Mouse (Mus musculus) spleen, adult 2 months (tissue): ENCODE data around the gene Vstm2b. TPM values are rescaled to one million over a fixed set of nuclear protein-coding genes. Genes with fewer than 3 reads are reported as not detected.

Experiments
- DNase-seq, 2 experiments: peaks; one replicate each; pipeline versions ENCODE4 v3.0.0 to v3.0.0-alpha.2; 2012 to 2021; ENCODE audit warnings: low spot score in 2 of 2, low read depth in 1 of 2
- H3K27ac ChIP-seq: fragments of 200-500 bp; 2 replicates; pipeline ENCODE4 v1.5.1; 2012; ENCODE audit warnings: low read length, inconsistent platforms; ENCODE audit not compliant: insufficient read depth
- H3K27me3 ChIP-seq: fragments of 200-500 bp; 2 replicates; pipeline ENCODE4 v1.6.1; 2012; ENCODE audit warnings: mild to moderate bottlenecking, moderate library complexity, low read length, inconsistent platforms; ENCODE audit not compliant: control insufficient read depth, insufficient read depth
- H3K36me3 ChIP-seq: fragments of 200-500 bp; 2 replicates; pipeline ENCODE4 v1.6.1; 2012; ENCODE audit warnings: mild to moderate bottlenecking, low read length, inconsistent platforms; ENCODE audit not compliant: control insufficient read depth, insufficient read depth
- H3K4me1 ChIP-seq: fragments of 200-500 bp; 2 replicates; pipeline ENCODE4 v1.6.1; 2011; ENCODE audit warnings: inconsistent platforms; ENCODE audit not compliant: control insufficient read depth, insufficient read depth, insufficient read length
- H3K4me3 ChIP-seq: fragments of 200-500 bp; 2 replicates; pipeline ENCODE4 v1.5.1; 2011; ENCODE audit warnings: mild to moderate bottlenecking, inconsistent platforms; ENCODE audit not compliant: insufficient read depth, insufficient read length; ENCODE audit errors: extremely low read depth
- CTCF ChIP-seq: fragments of 200-500 bp; IDR thresholded peaks from 2 replicates; pipeline ENCODE4 v1.5.1; 2011; ENCODE audit warnings: mild to moderate bottlenecking, inconsistent platforms; ENCODE audit not compliant: insufficient read depth, insufficient read length, insufficient replicate concordance; ENCODE audit errors: extremely low read depth
- POLR2A ChIP-seq: fragments of 200-500 bp; IDR thresholded peaks from 2 replicates; pipeline ENCODE4 v1.6.1; 2011; ENCODE audit warnings: low read depth, low read length, inconsistent platforms
- WGBS: fragments of 180-500 bp; shearing (Covaris S2); methylation state at CpG from one replicate; pipeline ENCODE4 v1.1.7; 2018; 5-methylcytosine and 5-hydroxymethylcytosine counted together
- polyA plus RNA-seq: library from polyadenylated mRNA; depleted of rRNA; stranded (reverse); fragments of >200 nt; gene quantifications from 2 replicates; pipeline ENCODE4 v1.2.3, GENCODE M21; 2012; rRNA removed

Gene Vstm2b
- 0.27 and 0.30 TPM in 2 replicates for polyA plus RNA-seq

- H3K4me1 ChIP-seq, result no peaks in the 10 kb centered on the region
- H3K27me3 ChIP-seq, result peaks cover 5% of the 10 kb centered on the region
- no peak for DNase-seq
- H3K27ac ChIP-seq, result no peak within 1 kb of the TSS
- H3K4me3 ChIP-seq, result no peak within 1 kb of the TSS
- TF ChIP-seq CTCF (no peak), POLR2A (no peak)
- no peaks in the 10 kb centered on the region for H3K36me3 ChIP-seq
- WGBS, result 9% methylated on average over 28 of the region's 35 CpGs
These were observed at the start of gene Vstm2b for GRCm38 (mm10) chr7:40898096-40898710. Gene Vstm2b, plus strand, starts transcription at chr7:40898328.

DNA sequence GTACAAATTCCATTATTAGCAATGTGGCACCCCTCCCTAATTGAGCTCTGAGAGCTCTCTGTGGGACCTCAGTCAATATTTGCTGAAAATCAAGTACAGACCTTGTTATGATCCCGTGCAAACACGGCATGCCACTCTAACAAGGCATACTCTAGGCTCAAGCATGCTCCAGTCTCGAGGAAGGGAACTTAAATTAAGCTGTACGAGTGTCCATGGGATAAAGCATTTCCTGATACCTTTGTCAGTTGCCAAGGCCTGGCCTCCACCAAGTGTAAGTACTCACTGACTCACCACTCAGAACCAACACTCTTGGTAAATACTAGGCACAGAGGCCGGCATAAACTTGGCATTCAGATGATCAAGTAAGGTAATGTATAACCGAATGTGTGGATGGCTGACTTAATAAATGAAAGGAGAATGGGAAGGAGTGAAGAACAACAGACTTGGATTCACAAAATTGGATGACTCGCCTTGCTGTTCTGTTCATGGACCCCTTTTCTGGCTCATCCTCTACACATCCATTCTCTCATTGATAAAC is 42.0 kb upstream of the Vstm2b start:
- Histone ChIP-seq H3K36me3 (no peaks in the 10 kb centered on the region), H3K27ac (no peak overlapping the region), H3K4me3 (no peak overlapping the region), H3K4me1 (no peaks in the 10 kb centered on the region), H3K27me3 (no peaks in the 10 kb centered on the region)
- WGBS, result 81% methylated on average over 7 of the region's 7 CpGs
- DNase-seq, result no peak
- TF ChIP-seq CTCF (no peak), POLR2A (no peak)

DNA sequence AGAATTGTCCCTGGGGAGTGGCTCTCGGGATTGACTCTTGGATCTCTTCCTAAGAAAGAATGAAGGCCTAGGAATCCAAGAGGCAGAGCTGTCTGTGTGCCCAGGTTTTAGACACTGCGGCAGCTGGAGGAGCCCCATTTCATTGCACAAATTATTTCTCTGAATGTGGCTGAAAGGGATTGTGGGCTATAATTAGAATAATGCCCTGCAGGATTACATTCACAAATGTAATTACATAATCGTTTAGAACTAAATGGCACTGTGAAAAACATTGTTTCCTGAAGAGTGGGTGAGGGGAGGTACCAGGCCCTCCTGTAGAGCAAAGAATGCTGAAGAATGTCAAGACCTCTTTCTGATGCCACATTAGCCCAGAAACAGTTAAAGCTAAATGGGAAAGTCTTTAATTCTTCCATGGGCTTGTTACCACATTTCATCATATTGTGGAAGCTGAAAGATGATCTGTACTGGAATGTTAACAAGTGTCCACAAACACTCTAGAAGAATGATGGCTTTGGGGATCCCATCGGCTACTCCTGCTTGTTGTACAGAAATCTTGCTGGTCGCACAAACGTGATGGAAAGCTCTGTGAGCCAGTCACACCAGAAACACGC is 24.6 kb upstream of the Vstm2b start:
- Histone ChIP-seq H3K4me3 (no peak overlapping the region), H3K4me1 (no peaks in the 10 kb centered on the region), H3K27ac (no peak overlapping the region), H3K36me3 (no peaks in the 10 kb centered on the region), H3K27me3 (no peaks in the 10 kb centered on the region)
- TF ChIP-seq POLR2A (no peak), CTCF (no peak)
- 74% methylated on average over 7 of the region's 7 CpGs for WGBS
- no peak for DNase-seq

GRCm38 (mm10) chr7:40884855-40885489 is 13.2 kb upstream of the Vstm2b start:
- Histone ChIP-seq H3K4me3 (no peak overlapping the region), H3K36me3 (no peaks in the 10 kb centered on the region), H3K27ac (no peak overlapping the region), H3K27me3 (no peaks in the 10 kb centered on the region), H3K4me1 (no peaks in the 10 kb centered on the region)
- TF ChIP-seq POLR2A (no peak), CTCF (no peak)
- no peak for DNase-seq
- 77% methylated on average over 8 of the region's 8 CpGs for WGBS

GRCm38 (mm10) chr7:40888358-40888757 is 9.8 kb upstream of the Vstm2b start:
- Histone ChIP-seq H3K4me3 (no peak overlapping the region), H3K36me3 (no peaks in the 10 kb centered on the region), H3K27ac (no peak overlapping the region), H3K27me3 (no peaks in the 10 kb centered on the region), H3K4me1 (no peaks in the 10 kb centered on the region)
- WGBS, result 90% methylated on average over 3 of the region's 3 CpGs
- no peak for DNase-seq
- TF ChIP-seq POLR2A (no peak), CTCF (no peak)

GRCm38 (mm10) chr7:40896964-40897363 is 1.2 kb upstream of the Vstm2b start:
- Histone ChIP-seq H3K27me3 (peaks cover 5% of the 10 kb centered on the region), H3K4me1 (no peaks in the 10 kb centered on the region), H3K4me3 (no peak overlapping the region), H3K36me3 (no peaks in the 10 kb centered on the region), H3K27ac (no peak overlapping the region)
- WGBS, result 66% methylated on average over 4 of the region's 4 CpGs
- TF ChIP-seq CTCF (no peak), POLR2A (no peak)
- DNase-seq, result no peak
